Mouse (Mus musculus): ENCODE data around the gene Tmprss9. TPM values are rescaled to one million over a fixed set of nuclear protein-coding genes. Genes with fewer than 3 reads are reported as not detected.

Tmprss9 gene
- polyA plus RNA-seq (2012; rRNA removed): 0.85 and 0.89 TPM in 2 replicates

GRCm38 (mm10) chr10:80871581-80871980 is at the start of gene Tmprss9:
TSS of gene Tmprss9 (plus strand) at chr10:80871848.

GRCm38 (mm10) chr10:80826151-80827062 is 45.2 kb upstream of the Tmprss9 start, which contains the start of gene Oaz1:
TSS of gene Oaz1 (plus strand) at chr10:80826656.

GRCm38 (mm10) chr10:80843931-80844547 is 27.6 kb upstream of the Tmprss9 start, which contains the start of gene Lingo3:
TSS of gene Lingo3 (minus strand) at chr10:80844039.

GRCm38 (mm10) chr10:80854913-80855748 is 16.5 kb upstream of the Tmprss9 start, which contains the start of the genes Lsm7 and Sppl2b:
TSS of gene Lsm7 (minus strand) at chr10:80855209.
TSS of gene Sppl2b (plus strand) at chr10:80855275.

GRCm38 (mm10) chr10:80900318-80901247 is 28.9 kb downstream of the Tmprss9 start, which contains the start of gene Timm13:
TSS of gene Timm13 (minus strand) at chr10:80900969.

DNA sequence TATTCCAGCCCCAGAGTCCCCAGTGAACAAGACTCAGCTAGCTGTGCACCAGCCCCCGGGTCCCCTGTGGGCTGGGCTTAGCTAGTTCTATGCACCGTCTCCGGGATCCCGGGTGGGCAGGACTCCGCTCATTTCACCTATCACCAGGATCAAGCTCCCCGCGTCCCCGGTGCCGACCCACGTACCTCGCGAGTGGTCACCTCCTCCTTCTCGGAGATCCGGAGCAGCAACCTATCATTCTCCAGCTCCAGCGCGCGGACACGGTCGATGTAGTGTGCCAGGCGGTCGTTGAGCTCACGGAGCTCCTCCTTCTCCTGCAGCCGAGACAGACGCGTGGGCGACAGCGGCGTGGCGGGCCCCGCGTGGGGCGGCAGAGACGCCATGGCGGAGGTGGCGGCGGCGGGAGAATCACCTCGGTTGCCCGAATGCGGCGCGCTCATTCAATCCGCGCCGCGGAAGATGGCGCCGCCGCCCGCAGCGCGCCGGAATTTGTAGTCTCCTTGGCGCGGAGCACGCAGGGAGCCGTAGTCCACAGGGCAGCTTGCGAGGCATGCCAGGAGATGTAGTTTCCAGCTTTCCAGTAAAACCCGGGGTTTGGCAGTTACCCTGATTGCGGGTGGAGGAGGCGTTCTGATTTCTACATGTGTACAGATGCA is 46.3 kb downstream of the Tmprss9 start, which contains the start of gene Lmnb2:
Gene Lmnb2, minus strand, starts transcription at position 467 of the 656 bp plus-strand sequence.

GRCm38 (mm10) chr10:80929299-80930226 is 57.9 kb downstream of the Tmprss9 start, which contains the start of gene Gadd45b:
TSS of gene Gadd45b (plus strand) at chr10:80930073.

Other genes starting within 250 kb of the Tmprss9 start
- 331 and 342 TPM in 2 replicates for gene Csnk1g2, start 249.0 kb upstream of the Tmprss9 start, polyA plus RNA-seq (2012; rRNA removed)
- gene Btbd2, start 214.8 kb upstream of the Tmprss9 start, polyA plus RNA-seq (2012; rRNA removed): 158 and 164 TPM in 2 replicates
- gene Mknk2, start 193.7 kb upstream of the Tmprss9 start, polyA plus RNA-seq (2012; rRNA removed): 264 and 300 TPM in 2 replicates
- gene Mob3a, start 169.9 kb upstream of the Tmprss9 start, polyA plus RNA-seq (2012; rRNA removed): 39.8 and 44.2 TPM in 2 replicates
- 58.7 and 66.7 TPM in 2 replicates for gene Izumo4, start 169.7 kb upstream of the Tmprss9 start, polyA plus RNA-seq (2012; rRNA removed)
- 146 and 168 TPM in 2 replicates for gene Ap3d1, start 129.6 kb upstream of the Tmprss9 start, polyA plus RNA-seq (2012; rRNA removed)
- 45.9 and 51.9 TPM in 2 replicates for gene Dot1l, start 116.6 kb upstream of the Tmprss9 start, polyA plus RNA-seq (2012; rRNA removed)
- gene Sf3a2, start 73.7 kb upstream of the Tmprss9 start, polyA plus RNA-seq (2012; rRNA removed): 70.1 and 97.6 TPM in 2 replicates
- gene Plekhj1, start 73.2 kb upstream of the Tmprss9 start, polyA plus RNA-seq (2012; rRNA removed): 86.4 and 95.0 TPM in 2 replicates
- gene Amh, start 66.6 kb upstream of the Tmprss9 start, polyA plus RNA-seq (2012; rRNA removed): 323 and 349 TPM in 2 replicates
- 1.9 and 2.4 TPM in 2 replicates for gene Jsrp1, start 58.4 kb upstream of the Tmprss9 start, polyA plus RNA-seq (2012; rRNA removed)
- 1,197 and 1,370 TPM in 2 replicates for gene Oaz1, start 45.2 kb upstream of the Tmprss9 start, polyA plus RNA-seq (2012; rRNA removed)
- gene Lingo3, start 27.8 kb upstream of the Tmprss9 start, polyA plus RNA-seq (2012; rRNA removed): 0.14 and 0.44 TPM in 2 replicates
- gene Lsm7, start 16.6 kb upstream of the Tmprss9 start, polyA plus RNA-seq (2012; rRNA removed): 183 and 185 TPM in 2 replicates
- gene Sppl2b, start 16.6 kb upstream of the Tmprss9 start, polyA plus RNA-seq (2012; rRNA removed): 152 and 173 TPM in 2 replicates
- gene Timm13, start 29.1 kb downstream of the Tmprss9 start, polyA plus RNA-seq (2012; rRNA removed): 253 and 261 TPM in 2 replicates
- gene Lmnb2, start 46.4 kb downstream of the Tmprss9 start, polyA plus RNA-seq (2012; rRNA removed): 30.4 and 33.2 TPM in 2 replicates
- gene Gadd45b, start 58.2 kb downstream of the Tmprss9 start, polyA plus RNA-seq (2012; rRNA removed): 61.8 and 62.6 TPM in 2 replicates
- gene Gng7, start 143.1 kb downstream of the Tmprss9 start, polyA plus RNA-seq (2012; rRNA removed): 5.9 and 6.7 TPM in 2 replicates
- 0.20 and 0.25 TPM in 2 replicates for gene Diras1, start 153.8 kb downstream of the Tmprss9 start, polyA plus RNA-seq (2012; rRNA removed)
- 54.7 and 57.3 TPM in 2 replicates for gene Slc39a3, start 165.6 kb downstream of the Tmprss9 start, polyA plus RNA-seq (2012; rRNA removed)
- 318 and 335 TPM in 2 replicates for gene Sgta, start 188.3 kb downstream of the Tmprss9 start, polyA plus RNA-seq (2012; rRNA removed)
- 133 and 135 TPM in 2 replicates for gene Thop1, start 198.2 kb downstream of the Tmprss9 start, polyA plus RNA-seq (2012; rRNA removed)
- gene Creb3l3, start 227.0 kb downstream of the Tmprss9 start, polyA plus RNA-seq (2012; rRNA removed): 4.3 and 7.6 TPM in 2 replicates
- 253 and 327 TPM in 2 replicates for gene Map2k2, start 234.1 kb downstream of the Tmprss9 start, polyA plus RNA-seq (2012; rRNA removed)

Measured in ovary, adult 2 months (tissue).